Mouse (Mus musculus) stomach, postnatal 0 days (tissue): Measurements from ENCODE around the gene Tlx2. TPM values are rescaled to one million over a fixed set of nuclear protein-coding genes. Genes with fewer than 3 reads are reported as not detected.

Experiments
- ATAC-seq: fragments of 200-750 bp; cut with Nextera tagmentation; 2 replicates; pipeline ENCODE4 v1.8.0; 2017; ENCODE audit not compliant: low FRiP score, low TSS enrichment
- DNase-seq: peaks from one replicate; pipeline ENCODE4 v3.0.0-alpha.2; 2016; ENCODE audit warnings: low spot score
- H3K27ac ChIP-seq: fragments of 300-500 bp; sonication (generic); replicated peaks from 2 replicates; pipeline ENCODE4 v1.5.1; 2014; ENCODE audit warnings: mild to moderate bottlenecking, control low read depth
- H3K27me3 ChIP-seq: fragments of 300-500 bp; sonication (generic); 2 replicates; pipeline ENCODE4 v1.6.1; 2014; ENCODE audit warnings: low read length; ENCODE audit not compliant: control insufficient read depth, insufficient read depth
- H3K36me3 ChIP-seq: fragments of 300-500 bp; sonication (generic); 2 replicates; pipeline ENCODE4 v1.6.1; 2014; ENCODE audit warnings: low read length, mixed read lengths; ENCODE audit not compliant: control insufficient read depth, insufficient read depth
- H3K4me1 ChIP-seq: fragments of 300-500 bp; sonication (generic); replicated peaks from 2 replicates; pipeline ENCODE4 v1.6.1; 2014; ENCODE audit warnings: antibody characterized with exemption; ENCODE audit not compliant: control insufficient read depth, insufficient read depth
- H3K4me2 ChIP-seq: fragments of 300-500 bp; sonication (generic); replicated peaks from 2 replicates; pipeline ENCODE4 v1.6.1; 2014; ENCODE audit warnings: low read depth, mild to moderate bottlenecking, control low read depth, moderate library complexity
- H3K4me3 ChIP-seq: fragments of 300-500 bp; sonication (generic); 2 replicates; pipeline ENCODE4 v1.5.1; 2014; ENCODE audit warnings: low read depth, low read length, control low read depth
- H3K9ac ChIP-seq: fragments of 300-500 bp; sonication (generic); 2 replicates; pipeline ENCODE4 v1.6.1; 2014; ENCODE audit warnings: mild to moderate bottlenecking, low read length, control low read depth, mixed read lengths
- H3K9me3 ChIP-seq: fragments of 300-500 bp; sonication (generic); 2 replicates; pipeline ENCODE4 v1.6.1; 2016; ENCODE audit warnings: low read length; ENCODE audit not compliant: control insufficient read depth
- CTCF ChIP-seq: IDR thresholded peaks from 2 replicates; pipeline ENCODE4 v1.5.1; 2016; ENCODE audit warnings: antibody characterized with exemption, low read depth, mild to moderate bottlenecking, moderate library complexity
- EP300 ChIP-seq: optimal IDR thresholded peaks from 2 replicates; pipeline ENCODE3; 2016; ENCODE audit warnings: antibody characterized with exemption
- WGBS: fragments of 180-500 bp; shearing (Covaris S2); extraction: QIAGEN DNeasy Blood & Tissue Kit; methylation state at CpG from one replicate; pipeline ENCODE4 v1.1.7; 2014; 5-methylcytosine and 5-hydroxymethylcytosine counted together
- polyA plus RNA-seq: library from polyadenylated mRNA; unstranded; fragments of >200 nt; fragmentation: Nextera tagmentation; extraction: Ambion mirVana; gene quantifications from 2 replicates; pipeline ENCODE4 v1.2.1, GENCODE M21; 2015

Tlx2 gene
- polyA plus RNA-seq, 1 experiment from 2014 or later = 2.4 TPM

DNA sequence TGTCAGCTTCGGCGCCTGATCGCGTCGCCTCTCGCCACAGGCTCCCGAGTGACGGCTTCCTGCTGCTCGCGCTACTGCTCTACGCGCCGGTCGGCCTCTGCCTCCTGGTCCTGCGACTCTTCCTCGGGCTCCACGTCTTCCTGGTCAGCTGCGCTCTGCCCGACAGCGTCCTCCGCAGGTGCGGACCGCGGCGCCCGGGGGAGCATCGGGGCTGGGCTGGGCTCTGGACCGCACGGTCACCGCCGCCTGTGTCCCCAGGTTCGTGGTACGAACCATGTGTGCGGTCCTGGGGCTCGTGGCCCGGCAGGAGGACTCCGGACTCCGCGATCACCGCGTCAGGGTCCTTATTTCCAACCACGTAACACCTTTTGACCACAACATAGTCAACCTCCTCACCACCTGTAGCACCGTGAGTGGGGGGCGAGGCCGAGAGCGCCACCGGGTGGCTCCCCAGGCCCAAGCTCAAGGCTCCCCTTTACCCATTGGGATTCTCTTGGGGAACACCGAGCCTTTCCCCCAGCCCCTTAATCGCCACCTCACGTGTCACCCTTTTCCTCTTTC is 15.1 kb downstream of the Tlx2 start, which contains the start of gene Htra2:
Gene Htra2 (minus strand): TSS at position 403 of the 561 bp plus-strand sequence.
- H3K9ac ChIP-seq = peak within 1 kb of the TSS; percentile 96
- H3K36me3 ChIP-seq = peaks cover 14% of the 10 kb centered on the region
- H3K4me2 ChIP-seq = peak within 1 kb of the TSS; percentile 97
- ATAC-seq (peak; percentile 9), DNase-seq (no peak)
- TF ChIP-seq EP300 = no peak
- TF ChIP-seq CTCF = peak; percentile 65
- H3K27ac ChIP-seq = peak within 1 kb of the TSS; percentile 91
- peaks cover 3% of the 10 kb centered on the region; the same call in 1 of the 2 replicates for H3K4me1 ChIP-seq
- under 1% methylated on average over 49 of the region's 50 CpGs for WGBS
- peak within 1 kb of the TSS; percentile 95 for H3K4me3 ChIP-seq
- no peaks in the 10 kb centered on the region for H3K27me3 ChIP-seq
- no peaks in the 10 kb centered on the region for H3K9me3 ChIP-seq

- H3K27me3 ChIP-seq = no peaks in the 10 kb centered on the region
- TF ChIP-seq CTCF = no peak
- TF ChIP-seq EP300 = peak; percentile 6
- H3K36me3 ChIP-seq = peaks cover 14% of the 10 kb centered on the region
- peak within 1 kb of the TSS; percentile 97 for H3K4me2 ChIP-seq
- DNase-seq (peak; percentile 99), ATAC-seq (peak; percentile 95)
- peak within 1 kb of the TSS; percentile 95 for H3K4me3 ChIP-seq
- peak within 1 kb of the TSS; percentile 91 for H3K27ac ChIP-seq
- H3K4me1 ChIP-seq = peaks cover 3% of the 10 kb centered on the region; the same call in 1 of the 2 replicates
- WGBS = under 1% methylated on average over 58 of the region's 64 CpGs
- H3K9ac ChIP-seq = peak within 1 kb of the TSS; percentile 96
- no peaks in the 10 kb centered on the region for H3K9me3 ChIP-seq
These were observed 15.8 kb downstream of the Tlx2 start, which contains the start of gene Aup1 for GRCm38 (mm10) chr6:83054074-83054851. TSS of gene Aup1 (plus strand) at chr6:83054521.

- Histone ChIP-seq H3K9ac (peak overlapping the region; percentile 96), H3K9me3 (no peaks in the 10 kb centered on the region), H3K4me1 (peaks cover 3% of the 10 kb centered on the region; the same call in 1 of the 2 replicates), H3K27ac (peak overlapping the region; percentile 71), H3K4me2 (peak overlapping the region; percentile 97), H3K27me3 (no peaks in the 10 kb centered on the region), H3K4me3 (peak overlapping the region; percentile 95), H3K36me3 (peaks cover 14% of the 10 kb centered on the region)
- no peak for ATAC-seq
- peak; percentile 35 for DNase-seq
- no peak for TF ChIP-seq EP300
- TF ChIP-seq CTCF = no peak
- 3% methylated on average over 26 of the region's 26 CpGs for WGBS
These were observed 16.7 kb downstream of the Tlx2 start for GRCm38 (mm10) chr6:83053136-83053960.

DNA sequence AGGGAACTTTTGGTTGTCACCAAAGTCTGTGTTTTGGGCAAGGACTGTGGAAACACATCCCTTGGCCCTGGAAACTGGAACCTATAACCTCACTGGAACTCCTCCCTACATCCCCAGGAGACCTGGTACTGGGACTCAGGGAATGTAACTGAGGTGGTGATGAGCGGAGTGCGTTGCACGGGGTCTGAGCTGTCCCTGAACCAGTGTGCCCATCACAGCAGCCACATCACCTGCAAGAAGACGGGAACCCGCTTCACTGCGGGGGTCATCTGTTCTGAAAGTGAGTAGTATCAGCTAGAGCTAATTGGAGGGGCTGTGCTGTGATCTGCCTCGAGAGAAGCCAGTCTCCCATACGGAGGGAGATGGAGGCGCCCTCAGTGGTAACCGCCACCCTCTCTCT is 20.7 kb downstream of the Tlx2 start:
- Histone ChIP-seq H3K4me2 (no peak overlapping the region), H3K27ac (no peak overlapping the region), H3K27me3 (no peaks in the 10 kb centered on the region), H3K9me3 (no peaks in the 10 kb centered on the region), H3K4me3 (no peak overlapping the region), H3K36me3 (peaks cover 3% of the 10 kb centered on the region; the same call in 1 of the 2 replicates), H3K4me1 (0 out of 2 replicates have a peak, but pooled peaks cover 3% of the 10 kb centered on the region), H3K9ac (no peak overlapping the region)
- 72% methylated on average over 10 of the region's 10 CpGs for WGBS
- no peak for TF ChIP-seq CTCF
- no peak for TF ChIP-seq EP300
- no peak for DNase-seq
- no peak for ATAC-seq

GRCm38 (mm10) chr6:83044742-83045141 is 25.4 kb downstream of the Tlx2 start:
- ATAC-seq (no peak), DNase-seq (no peak)
- TF ChIP-seq EP300 = no peak
- Histone ChIP-seq H3K4me3 (no peak overlapping the region), H3K4me2 (no peak overlapping the region), H3K4me1 (no peaks in the 10 kb centered on the region), H3K27me3 (no peaks in the 10 kb centered on the region), H3K36me3 (no peaks in the 10 kb centered on the region), H3K27ac (no peak overlapping the region), H3K9ac (no peak overlapping the region), H3K9me3 (no peaks in the 10 kb centered on the region)
- WGBS = 63% methylated on average over 9 of the region's 9 CpGs
